Mouse (Mus musculus) ES-E14 (cell line): ENCODE results near the gene Zfp687. TPM values are rescaled to one million over a fixed set of nuclear protein-coding genes. Genes with fewer than 3 reads are reported as not detected.
"Not testable (repeated sequence)": the region's sequence is repeated elsewhere in the genome, so short reads cannot be mapped to it uniquely, and the experiment has no call there.

ENCODE experiments used
- DNase-seq: peaks from one replicate; pipeline ENCODE4 v3.0.0-alpha.2; 2013; ENCODE audit warnings: low read depth, low spot score
- H3K27ac ChIP-seq: 2 replicates; pipeline ENCODE4 v1.5.1; 2012; ENCODE audit warnings: low read depth, mild to moderate bottlenecking, low read length, moderate library complexity, mixed read lengths; ENCODE audit not compliant: poor library complexity, insufficient read depth, severe bottlenecking
- H3K36me3 ChIP-seq: 2 replicates; pipeline ENCODE4 v1.6.1; 2012; ENCODE audit warnings: mild to moderate bottlenecking, low read length, moderate library complexity, mixed read lengths; ENCODE audit not compliant: control insufficient read depth, poor library complexity, insufficient read depth, severe bottlenecking
- H3K4me1 ChIP-seq, 2 experiments: fragments of 150-350 bp in 1 of 2; sonication (generic) in 1 of 2; 2 replicates each; pipeline ENCODE4 v1.6.1; 2012; ENCODE audit warnings: low read length in 2 of 2, mild to moderate bottlenecking in 1 of 2, mixed read lengths in 1 of 2; ENCODE audit not compliant: control insufficient read depth in 2 of 2, insufficient read depth in 2 of 2, poor library complexity in 1 of 2
- H3K4me3 ChIP-seq, 2 experiments: fragments of 150-350 bp in 1 of 2; sonication (generic) in 1 of 2; 2 replicates each; pipeline ENCODE4 v1.5.1; 2012; ENCODE audit warnings: low read length in 2 of 2, low read depth in 1 of 2, mild to moderate bottlenecking in 1 of 2, mixed read lengths in 1 of 2; ENCODE audit not compliant: insufficient read depth in 1 of 2, poor library complexity in 1 of 2, severe bottlenecking in 1 of 2
- H3K9ac ChIP-seq: 2 replicates; pipeline ENCODE4 v1.6.1; 2012; ENCODE audit warnings: low read depth, mild to moderate bottlenecking, low read length, mixed read lengths; ENCODE audit not compliant: poor library complexity, insufficient read depth, severe bottlenecking
- H3K9me3 ChIP-seq: fragments of 150-350 bp; sonication (generic); 2 replicates; pipeline ENCODE4 v1.6.1; 2012; ENCODE audit warnings: low read depth, mild to moderate bottlenecking, low read length; ENCODE audit not compliant: control insufficient read depth, insufficient read depth
- CHD2 ChIP-seq: IDR thresholded peaks from 2 replicates; pipeline ENCODE4 v1.6.1; 2014; ENCODE audit warnings: mild to moderate bottlenecking, low read depth, low read length, inconsistent platforms
- HCFC1 ChIP-seq: IDR thresholded peaks from 2 replicates; pipeline ENCODE4 v1.6.1; 2012; ENCODE audit warnings: low read length, inconsistent platforms, borderline replicate concordance; ENCODE audit not compliant: insufficient read depth
- MAFK ChIP-seq: IDR thresholded peaks from 2 replicates; pipeline ENCODE4 v1.6.1; 2014; ENCODE audit warnings: mild to moderate bottlenecking, low read depth, low read length, inconsistent platforms; ENCODE audit not compliant: insufficient read depth
- ZC3H11A ChIP-seq: IDR thresholded peaks from 2 replicates; pipeline ENCODE4 v1.6.1; 2012; ENCODE audit warnings: low read depth, mild to moderate bottlenecking, inconsistent platforms, low read length, borderline replicate concordance
- ZNF384 ChIP-seq: IDR thresholded peaks from 2 replicates; pipeline ENCODE4 v1.6.1; 2012; ENCODE audit warnings: low read depth, low read length, inconsistent platforms
- in situ Hi-C, 2 experiments: fragments of 600-800 bp; cut with MboI; formaldehyde crosslinking; loops; one replicate each; pipeline ENCODE4 v1.15.1; 2025; ENCODE audit warnings: low sequenced_read_pairs in 2 of 2, inconsistent platforms in 1 of 2; ENCODE audit not compliant: unreplicated experiment in 2 of 2
- total RNA-seq: library from RNA; depleted of rRNA; stranded (reverse); fragments of 300-350 nt; gene quantifications from 2 replicates; pipeline ENCODE4 v1.2.3, GENCODE M21; 2012

Zfp687 gene
- total RNA-seq, 1 experiment: 19.8 TPM

DNA sequence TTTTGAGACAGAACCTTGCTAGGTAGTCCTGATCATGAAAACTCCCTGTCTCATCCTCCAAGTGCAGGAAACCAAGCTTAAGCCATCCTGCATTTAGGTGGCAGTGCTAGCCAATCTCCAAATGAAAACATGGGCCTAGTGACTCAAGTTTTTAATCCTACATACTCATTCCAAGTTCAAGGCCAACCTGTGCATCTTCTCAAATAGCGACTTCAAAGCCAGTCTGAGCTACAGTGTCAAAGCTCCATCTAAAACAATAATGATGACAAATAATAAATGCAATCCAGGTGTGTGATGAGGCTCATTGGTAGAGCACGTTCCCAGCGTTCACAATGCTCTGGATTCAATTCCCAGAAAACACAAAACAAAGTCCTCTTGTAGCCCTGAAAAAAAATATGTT lies 26.4 kb upstream of the Zfp687 start:
- H3K4me3 ChIP-seq: peak overlapping the region; percentile 99 to 100
- peak overlapping the region; percentile 99; the same call in 1 of the 2 replicates for H3K9ac ChIP-seq
- no peak for TF ChIP-seq ZNF384
- TF ChIP-seq MAFK: no peak
- TF ChIP-seq ZC3H11A: no peak
- TF ChIP-seq HCFC1: no peak
- no peak for TF ChIP-seq CHD2
- no peaks in the 10 kb centered on the region for H3K9me3 ChIP-seq
- peaks cover 2% of the 10 kb centered on the region in 2 experiments; a peak in 2 of 4 replicates for H3K4me1 ChIP-seq
- no peak overlapping the region for H3K27ac ChIP-seq
- in situ Hi-C loops: no loop called here
- DNase-seq: no peak
- H3K36me3 ChIP-seq: peaks cover 6% of the 10 kb centered on the region; the same call in 1 of the 2 replicates

- Histone ChIP-seq H3K27ac (no peak overlapping the region), H3K9me3 (no peaks in the 10 kb centered on the region), H3K36me3 (peaks cover 29% of the 10 kb centered on the region), H3K4me1 (peaks cover 0 to 5% of the 10 kb centered on the region in 2 experiments; a peak in 1 of 4 replicates), H3K9ac (no peak overlapping the region), H3K4me3 (no peak overlapping the region)
- no peak for TF ChIP-seq MAFK
- no peak for DNase-seq
- in situ Hi-C loops: no loop called here
Observed at GRCm38 (mm10) chr3:95029953-95030352, 14.7 kb upstream of the Zfp687 start.

- in situ Hi-C loops, DNase-seq: not testable (repeated sequence)
- H3K36me3 ChIP-seq: peaks cover 23% of the 10 kb centered on the region
Observed at GRCm38 (mm10) chr3:95029291-95029827, 14.1 kb upstream of the Zfp687 start.

DNA sequence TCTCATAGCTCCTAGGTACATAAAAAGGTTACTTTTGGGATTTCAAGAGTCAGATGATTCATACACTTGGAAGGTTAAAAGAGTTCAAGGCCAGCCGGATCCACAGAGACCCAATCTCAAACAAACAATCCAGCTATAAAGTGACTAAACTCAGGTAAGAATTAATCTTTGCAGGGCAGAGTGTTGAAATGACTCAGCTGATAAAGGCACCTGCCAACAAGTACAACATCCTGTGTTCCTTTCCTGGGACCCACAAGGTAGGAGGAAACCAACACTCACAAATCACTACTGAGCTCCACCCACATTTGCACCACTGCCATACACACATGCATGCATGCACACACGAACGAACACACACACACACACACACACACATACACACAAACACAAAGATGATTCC lies 13.4 kb upstream of the Zfp687 start:
- no peak overlapping the region for H3K4me3 ChIP-seq
- in situ Hi-C loops: no loop called here
- TF ChIP-seq HCFC1 (no peak), ZNF384 (no peak), CHD2 (no peak), ZC3H11A (no peak), MAFK (no peak)

More at GRCm38 (mm10) chr3:95029291-95029827, 14.1 kb upstream of the Zfp687 start:
- H3K9ac ChIP-seq, H3K4me3 ChIP-seq, H3K9me3 ChIP-seq, H3K27ac ChIP-seq: not testable (repeated sequence)
- peak; percentile 65 for TF ChIP-seq ZNF384
- peaks cover 0 to 11% of the 10 kb centered on the region in 2 experiments; a peak in 1 of 4 replicates for H3K4me1 ChIP-seq

GRCm38 (mm10) chr3:95027701-95028100 lies 12.5 kb upstream of the Zfp687 start:
- Histone ChIP-seq H3K9ac (no peak overlapping the region), H3K27ac (no peak overlapping the region), H3K36me3 (peaks cover 11% of the 10 kb centered on the region), H3K4me3 (no peak overlapping the region), H3K4me1 (peaks cover 0 to 12% of the 10 kb centered on the region in 2 experiments; a peak in 1 of 4 replicates), H3K9me3 (no peaks in the 10 kb centered on the region)
- in situ Hi-C loops: no loop called here
- DNase-seq: no peak
- TF ChIP-seq HCFC1 (no peak), MAFK (no peak), ZNF384 (no peak), ZC3H11A (no peak), CHD2 (no peak)

More for the DNA sequence above, 13.4 kb upstream of the Zfp687 start:
- Histone ChIP-seq H3K9me3 (no peaks in the 10 kb centered on the region), H3K27ac (no peak overlapping the region), H3K36me3 (peaks cover 18% of the 10 kb centered on the region), H3K4me1 (peaks cover 0 to 12% of the 10 kb centered on the region in 2 experiments; a peak in 1 of 4 replicates), H3K9ac (no peak overlapping the region)
- DNase-seq: no peak
